Mouse (Mus musculus) CD4-positive naive resting alpha-beta T cell, adult 76 days (primary cell): ENCODE data around the gene Tex21. TPM values are rescaled to one million over a fixed set of nuclear protein-coding genes. Genes with fewer than 3 reads are reported as not detected.

ENCODE experiments used
- total RNA-seq: library from RNA; stranded (reverse); gene quantifications from one replicate; pipeline ENCODE4 v1.2.4, GENCODE M21; 2023

Gene Tex21
- total RNA-seq: not detected

DNA sequence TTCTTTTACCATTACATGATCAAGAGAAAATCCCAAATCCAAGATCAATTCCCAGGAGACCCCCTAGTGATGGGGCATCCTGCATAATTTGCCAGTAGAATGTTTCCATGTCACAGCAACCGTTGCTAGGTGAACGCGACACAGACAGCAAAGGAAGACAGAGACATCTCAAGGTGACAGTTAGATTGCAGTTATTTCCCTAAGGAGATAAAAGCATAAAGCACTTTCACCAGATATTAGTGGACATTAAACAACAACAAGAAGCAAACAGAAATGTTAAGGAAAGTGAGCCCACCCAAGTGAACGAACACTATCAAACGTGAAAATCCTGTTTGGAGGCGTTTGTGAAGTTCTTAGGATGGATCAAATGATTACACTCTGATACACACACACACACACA, at the start of gene Tex21:
Tex21 (minus strand) TSS at position 101 of the 400 bp plus-strand sequence.

DNA sequence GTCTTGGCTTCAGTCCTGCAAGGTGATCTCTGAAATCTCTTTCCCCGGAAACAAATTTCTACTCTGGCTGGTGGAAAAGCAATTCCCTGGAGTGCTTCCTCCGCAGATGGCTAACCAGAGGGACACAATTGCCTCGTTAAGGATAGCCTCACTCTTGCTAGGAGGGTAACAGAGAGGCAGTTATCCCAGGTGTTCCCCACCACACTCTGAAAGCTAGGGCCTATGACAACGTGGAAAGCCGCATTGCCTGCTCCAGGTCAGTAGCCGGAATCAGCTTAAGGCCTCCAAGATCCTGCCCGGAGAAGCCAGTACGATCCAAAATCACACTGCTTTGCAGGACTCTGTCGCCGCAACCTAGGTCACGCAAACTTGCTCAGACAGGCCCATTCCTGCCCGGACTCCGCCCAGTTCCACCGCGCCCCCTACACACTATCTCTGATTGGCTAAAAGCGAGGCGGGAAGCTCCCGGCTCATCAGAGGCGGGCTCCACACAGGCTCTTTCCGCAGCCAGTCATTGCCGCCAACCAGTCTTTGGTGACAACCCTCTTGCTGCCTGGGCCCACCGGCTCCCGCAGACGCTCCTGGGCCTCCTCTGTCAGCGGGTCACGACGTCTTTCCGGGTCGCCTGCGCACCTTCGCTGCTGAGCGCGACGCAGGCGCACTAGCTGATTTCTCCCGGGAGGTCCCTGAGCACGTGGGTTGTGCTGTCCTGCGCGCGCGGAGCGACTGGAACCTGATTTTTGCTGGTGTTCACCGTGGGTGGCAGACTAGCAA, 8.4 kb upstream of the Tex21 start, which contains the start of gene Mthfd1:
Mthfd1 (plus strand) TSS at position 574 of the 774 bp plus-strand sequence.

DNA sequence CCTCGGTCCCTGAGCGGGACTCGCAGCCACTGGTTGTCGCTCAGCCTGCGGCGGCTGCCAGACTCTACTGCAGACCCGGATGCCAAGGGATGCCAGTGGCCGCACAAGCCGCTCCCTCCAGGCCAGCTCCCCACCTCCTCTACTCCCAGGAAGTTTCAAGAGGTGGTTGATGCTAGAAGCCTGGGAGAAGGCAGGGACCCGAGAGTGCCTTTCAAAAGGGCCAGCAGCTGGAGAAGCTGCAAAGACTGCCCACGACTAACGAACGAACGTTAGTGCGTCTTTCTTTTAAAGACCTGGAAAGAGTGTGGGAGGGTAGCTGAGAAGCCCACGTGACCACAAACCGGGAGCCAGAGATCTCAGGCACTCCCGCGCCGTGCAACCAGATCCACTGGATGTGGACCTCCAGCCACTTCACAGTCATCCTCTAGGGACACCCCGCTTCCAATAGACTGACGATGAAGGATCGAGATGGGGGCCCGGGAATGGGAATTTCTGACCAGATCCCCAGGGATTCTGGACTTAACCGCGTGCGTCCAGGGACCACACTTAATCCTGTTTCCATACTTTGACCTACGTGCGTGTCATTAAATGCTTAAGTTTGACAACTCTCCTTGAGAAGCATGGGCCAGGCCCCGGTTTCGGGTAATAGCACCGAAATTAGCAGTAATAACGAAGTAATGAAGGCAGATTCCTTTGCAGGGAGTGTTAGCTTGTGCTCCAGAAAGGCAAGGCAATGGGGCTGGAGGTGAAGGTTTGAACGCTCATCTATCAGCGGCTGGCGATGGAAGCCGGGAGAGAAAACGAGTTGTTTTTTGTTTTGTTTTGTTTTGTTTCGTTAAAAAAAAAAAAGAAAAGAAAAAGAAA, 69.3 kb downstream of the Tex21 start, which contains the start of gene Esr2:
Esr2 (minus strand) TSS at position 260 of the 864 bp plus-strand sequence.

Other genes starting within 250 kb of the Tex21 start
- not detected for gene Esr2, start 69.5 kb downstream of the Tex21 start, total RNA-seq
- gene Mthfd1, start 8.6 kb upstream of the Tex21 start, total RNA-seq: 57.0 TPM
- 0.67 TPM for gene Akap5, start 78.1 kb upstream of the Tex21 start, total RNA-seq
- 47.1 TPM for gene Zbtb25, start 122.9 kb upstream of the Tex21 start, total RNA-seq
- 20.8 TPM for gene Zbtb1, start 123.5 kb upstream of the Tex21 start, total RNA-seq
- gene Hspa2, start 157.4 kb upstream of the Tex21 start, total RNA-seq: 4.4 TPM
- not detected for gene Ppp1r36, start 170.8 kb upstream of the Tex21 start, total RNA-seq